In the genomic region with DNA sequence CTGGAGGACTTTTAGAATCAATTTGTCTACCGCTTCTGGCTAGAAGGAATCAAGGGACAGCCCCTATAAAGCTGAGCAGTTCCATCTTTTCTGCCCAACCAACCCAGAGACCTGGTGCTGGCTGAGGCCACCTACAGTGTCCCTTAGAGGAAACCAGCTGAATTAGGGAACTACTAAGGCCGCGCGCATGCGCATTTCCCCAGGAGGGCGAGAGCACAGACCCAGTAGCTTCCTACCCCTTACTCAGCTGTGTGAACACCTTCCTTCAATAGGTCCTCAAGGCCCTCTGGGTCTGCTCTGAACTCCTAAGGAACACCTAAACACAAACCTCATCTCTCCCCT, we compare ENCODE assay signal across 8 mouse cellular contexts. TPM values are rescaled to one million over a fixed set of nuclear protein-coding genes. Genes with fewer than 3 reads are reported as not detected.
A peak's percentile ranks its signal among the peaks of the same experiment; 100 is the strongest.
DNase-seq lines count a peak whose midpoint lies in the region; ATAC-seq and TF ChIP-seq lines count a peak whose summit lies in the region.

No protein-coding gene starts in this region.

- peak overlapping the region; percentile 61; the same call in 1 of the 2 replicates for H3K4me3 ChIP-seq in embryonic facial prominence, embryonic 11.5 days (ENCODE audit: low read depth, low read length)
- peak overlapping the region; percentile 77 for H3K4me3 ChIP-seq in heart, embryonic 15.5 days
- H3K4me3 ChIP-seq in lung, adult 2 months (replicated peaks; ENCODE audit: extremely low read depth, low read depth, low read length), result peak overlapping the region; percentile 23
- H3K4me3 ChIP-seq in neural tube, embryonic 12.5 days, result peak overlapping the region; percentile 63

- H3K9ac ChIP-seq in embryonic facial prominence, embryonic 11.5 days (replicated peaks; ENCODE audit: low read length), result peak overlapping the region; percentile 39
- peak overlapping the region; percentile 84 for H3K9ac ChIP-seq in heart, embryonic 15.5 days
- H3K9ac ChIP-seq in neural tube, embryonic 12.5 days, result peak overlapping the region; percentile 36

- no peaks in the 10 kb centered on the region for H3K27me3 ChIP-seq in embryonic facial prominence, embryonic 11.5 days (ENCODE audit: control insufficient read depth, insufficient read depth, low read length)
- H3K27me3 ChIP-seq in heart, embryonic 15.5 days, result no peaks in the 10 kb centered on the region
- H3K27me3 ChIP-seq in neural tube, embryonic 12.5 days (replicated peaks), result no peaks in the 10 kb centered on the region

- H3K4me1 ChIP-seq in embryonic facial prominence, embryonic 11.5 days (ENCODE audit: control insufficient read depth, insufficient read depth, low read length), result peaks cover 4% of the 10 kb centered on the region; the same call in 1 of the 2 replicates
- H3K4me1 ChIP-seq in heart, embryonic 15.5 days (replicated peaks), result peaks cover 38% of the 10 kb centered on the region
- peaks cover 30% of the 10 kb centered on the region for H3K4me1 ChIP-seq in lung, adult 2 months (ENCODE audit: control insufficient read depth, insufficient read depth, low read length)
- peaks cover 27% of the 10 kb centered on the region for H3K4me1 ChIP-seq in neural tube, embryonic 12.5 days

- no peak for ATAC-seq in embryonic facial prominence, embryonic 11.5 days (replicated peaks; ENCODE audit: insufficient number of reproducible peaks, low FRiP score, low TSS enrichment, low read depth)
- ATAC-seq in heart, embryonic 15.5 days (replicated peaks; ENCODE audit: insufficient number of reproducible peaks, insufficient read depth, low FRiP score, low read depth), result no peak
- peak; percentile 23; the same call in 1 of the 2 replicates for ATAC-seq in neural tube, embryonic 12.5 days (ENCODE audit: low FRiP score, low read depth)

- DNase-seq in right cerebral cortex, adult 18-20 months, result peak; percentile 69
- no peak for DNase-seq in right cerebral cortex, postnatal 25 days
- DNase-seq in embryonic facial prominence, embryonic 11.5 days (ENCODE audit: low spot score), result peak; percentile 71
- DNase-seq in kidney, postnatal 25 days, result peak; percentile 55 to 75
- no peak for DNase-seq in lung, adult 2 months
- DNase-seq in thymus, postnatal 14 days, result peak; percentile 78

- H3K36me3 ChIP-seq in embryonic facial prominence, embryonic 11.5 days (replicated peaks; ENCODE audit: control insufficient read depth, insufficient read depth, low read depth, low read length), result peaks cover 19% of the 10 kb centered on the region
- H3K36me3 ChIP-seq in heart, embryonic 15.5 days, result peaks cover 35% of the 10 kb centered on the region
- peaks cover 42% of the 10 kb centered on the region for H3K36me3 ChIP-seq in neural tube, embryonic 12.5 days

- TF ChIP-seq POLR2A in lung, adult 2 months (IDR thresholded peaks at IDR 0.05; ENCODE audit: borderline replicate concordance, extremely low read depth, low read depth, low read length), result peak; percentile 3; the same call in 1 of the 2 replicates

- WGBS in embryonic facial prominence, embryonic 11.5 days, result 0% methylated on average over 6 of the region's 6 CpGs
- 1% methylated on average over 6 of the region's 6 CpGs for WGBS in heart, embryonic 15.5 days
- WGBS in lung, adult 2 months, result 5% methylated on average over 6 of the region's 6 CpGs
- 3% methylated on average over 6 of the region's 6 CpGs for WGBS in neural tube, embryonic 12.5 days

- no peak for TF ChIP-seq CTCF in lung, adult 2 months (IDR thresholded peaks at IDR 0.05; ENCODE audit: insufficient read depth, low read length)

- no peaks in the 10 kb centered on the region for H3K9me3 ChIP-seq in embryonic facial prominence, embryonic 11.5 days (replicated peaks; ENCODE audit: control insufficient read depth, low read length)
- no peaks in the 10 kb centered on the region for H3K9me3 ChIP-seq in heart, embryonic 15.5 days (replicated peaks)
- H3K9me3 ChIP-seq in neural tube, embryonic 12.5 days, result no peaks in the 10 kb centered on the region

- H3K27ac ChIP-seq in embryonic facial prominence, embryonic 11.5 days (replicated peaks; ENCODE audit: low read depth, low read length), result peak overlapping the region; percentile 56; the same call in 1 of the 2 replicates
- H3K27ac ChIP-seq in heart, embryonic 15.5 days, result peak overlapping the region; percentile 89
- H3K27ac ChIP-seq in neural tube, embryonic 12.5 days, result peak overlapping the region; percentile 74

- peak overlapping the region; percentile 73 for H3K4me2 ChIP-seq in embryonic facial prominence, embryonic 11.5 days (ENCODE audit: low read depth, low read length)
- H3K4me2 ChIP-seq in heart, embryonic 15.5 days, result peak overlapping the region; percentile 87
- peak overlapping the region; percentile 83 for H3K4me2 ChIP-seq in neural tube, embryonic 12.5 days (replicated peaks)

RNA-seq across cellular contexts. Expression of a gene that starts 1.3 kb away (rescaled TPM):
- polyA plus RNA-seq in embryonic facial prominence, embryonic 11.5 days (2014; fragmentation: Nextera tagmentation; extraction: Ambion mirVana), result 55.8 and 58.8 TPM in 2 replicates
- polyA plus RNA-seq in heart, embryonic 15.5 days (2015; fragmentation: Nextera tagmentation; extraction: Ambion mirVana), result 47.3 and 52.4 TPM in 2 replicates
- 20.6 and 34.1 TPM in 2 replicates for polyA plus RNA-seq in lung, adult 2 months (2012; rRNA removed)
- 103 and 107 TPM in 2 replicates for polyA plus RNA-seq in neural tube, embryonic 12.5 days (2016; fragmentation: Nextera tagmentation; extraction: Ambion mirVana)

RNA-seq across cellular contexts. Expression of a gene that starts 6.1 kb away (rescaled TPM):
- polyA plus RNA-seq in embryonic facial prominence, embryonic 11.5 days (2014; fragmentation: Nextera tagmentation; extraction: Ambion mirVana), result 22.8 and 23.5 TPM in 2 replicates
- polyA plus RNA-seq in heart, embryonic 15.5 days (2015; fragmentation: Nextera tagmentation; extraction: Ambion mirVana), result 19.0 and 22.9 TPM in 2 replicates
- 31.1 and 36.5 TPM in 2 replicates for polyA plus RNA-seq in lung, adult 2 months (2012; rRNA removed)
- 32.5 and 32.6 TPM in 2 replicates for polyA plus RNA-seq in neural tube, embryonic 12.5 days (2016; fragmentation: Nextera tagmentation; extraction: Ambion mirVana)

RNA-seq across cellular contexts. Expression of a gene that starts 10.9 kb away (rescaled TPM):
- polyA plus RNA-seq in embryonic facial prominence, embryonic 11.5 days (2014; fragmentation: Nextera tagmentation; extraction: Ambion mirVana), result 1.2 and 1.9 TPM in 2 replicates
- 1.7 and 2.1 TPM in 2 replicates for polyA plus RNA-seq in heart, embryonic 15.5 days (2015; fragmentation: Nextera tagmentation; extraction: Ambion mirVana)
- polyA plus RNA-seq in lung, adult 2 months (2012; rRNA removed), result 16.0 and 17.8 TPM in 2 replicates
- 3.1 and 3.3 TPM in 2 replicates for polyA plus RNA-seq in neural tube, embryonic 12.5 days (2016; fragmentation: Nextera tagmentation; extraction: Ambion mirVana)

RNA-seq across cellular contexts. Expression of a gene that starts 15.9 kb away (rescaled TPM):
- 100 and 101 TPM in 2 replicates for polyA plus RNA-seq in embryonic facial prominence, embryonic 11.5 days (2014; fragmentation: Nextera tagmentation; extraction: Ambion mirVana)
- 38.4 and 50.8 TPM in 2 replicates for polyA plus RNA-seq in heart, embryonic 15.5 days (2015; fragmentation: Nextera tagmentation; extraction: Ambion mirVana)
- 30.0 and 36.7 TPM in 2 replicates for polyA plus RNA-seq in lung, adult 2 months (2012; rRNA removed)
- polyA plus RNA-seq in neural tube, embryonic 12.5 days (2016; fragmentation: Nextera tagmentation; extraction: Ambion mirVana), result 77.6 and 83.5 TPM in 2 replicates

RNA-seq across cellular contexts. Expression of a gene that starts 24.5 kb away (rescaled TPM):
- 163 and 195 TPM in 2 replicates for polyA plus RNA-seq in embryonic facial prominence, embryonic 11.5 days (2014; fragmentation: Nextera tagmentation; extraction: Ambion mirVana)
- polyA plus RNA-seq in heart, embryonic 15.5 days (2015; fragmentation: Nextera tagmentation; extraction: Ambion mirVana), result 136 and 147 TPM in 2 replicates
- polyA plus RNA-seq in lung, adult 2 months (2012; rRNA removed), result 136 and 158 TPM in 2 replicates
- polyA plus RNA-seq in neural tube, embryonic 12.5 days (2016; fragmentation: Nextera tagmentation; extraction: Ambion mirVana), result 175 and 183 TPM in 2 replicates

Comparison
In these comparisons a context has a peak if more than half of its experiments do, and no peak if none do; other contexts are left out.
1. DNase-seq: peak in right cerebral cortex, adult 18-20 months (single experiment), embryonic facial prominence, embryonic 11.5 days (single experiment), kidney, postnatal 25 days (2 of 2) and thymus, postnatal 14 days (single experiment); none in right cerebral cortex, postnatal 25 days (single experiment) and lung, adult 2 months (single experiment).
2. H3K4me3 ChIP-seq: peak in every context shown above with its lines; median percentile 77 in heart, embryonic 15.5 days; 63 in neural tube, embryonic 12.5 days; 61 in embryonic facial prominence, embryonic 11.5 days; 23 in lung, adult 2 months.
3. Peak in every context shown above with its lines, with median percentiles within 50 percentile points of each other: H3K27ac ChIP-seq, H3K4me2 ChIP-seq and H3K9ac ChIP-seq.